Mouse (Mus musculus) midbrain, embryonic 14.5 days (tissue): ENCODE results near the gene Olfr1495. TPM values are rescaled to one million over a fixed set of nuclear protein-coding genes. Genes with fewer than 3 reads are reported as not detected.

Experiments used
- ATAC-seq: fragments of 200-750 bp; cut with Nextera tagmentation; 2 replicates; pipeline ENCODE4 v1.8.0; 2017; ENCODE audit warnings: moderate number of reproducible peaks, moderate library complexity; ENCODE audit not compliant: low FRiP score, low TSS enrichment
- DNase-seq: peaks from one replicate; pipeline ENCODE4 v3.0.0-alpha.2; 2015
- H3K27ac ChIP-seq: fragments of 300-500 bp; sonication (generic); replicated peaks from 2 replicates; pipeline ENCODE4 v1.5.1; 2014; ENCODE audit warnings: mild to moderate bottlenecking, low read depth, low read length, moderate library complexity
- H3K27me3 ChIP-seq: fragments of 300-500 bp; sonication (generic); 2 replicates; pipeline ENCODE4 v1.6.1; 2014; ENCODE audit warnings: low read length, control low read depth, mixed read lengths; ENCODE audit not compliant: control insufficient read depth, insufficient read depth
- H3K36me3 ChIP-seq: fragments of 300-500 bp; sonication (generic); 2 replicates; pipeline ENCODE4 v1.6.1; 2014; ENCODE audit warnings: low read length, control low read depth; ENCODE audit not compliant: control insufficient read depth, insufficient read depth
- H3K4me1 ChIP-seq: fragments of 300-500 bp; sonication (generic); 2 replicates; pipeline ENCODE4 v1.6.1; 2014; ENCODE audit warnings: mild to moderate bottlenecking, antibody characterized with exemption, low read length, control low read depth; ENCODE audit not compliant: control insufficient read depth, insufficient read depth
- H3K4me2 ChIP-seq: fragments of 300-500 bp; sonication (generic); 2 replicates; pipeline ENCODE4 v1.6.1; 2014; ENCODE audit warnings: mild to moderate bottlenecking, low read length, moderate library complexity
- H3K4me3 ChIP-seq: fragments of 300-500 bp; sonication (generic); replicated peaks from 2 replicates; pipeline ENCODE4 v1.5.1; 2014; ENCODE audit warnings: low read depth, low read length
- H3K9ac ChIP-seq: fragments of 300-500 bp; sonication (generic); replicated peaks from 2 replicates; pipeline ENCODE4 v1.6.1; 2014; ENCODE audit warnings: mild to moderate bottlenecking, low read length, moderate library complexity
- H3K9me3 ChIP-seq: fragments of 300-500 bp; sonication (generic); 2 replicates; pipeline ENCODE4 v1.6.1; 2016; ENCODE audit warnings: low read length, control low read depth, mixed read lengths; ENCODE audit not compliant: control insufficient read depth
- WGBS: fragments of 180-500 bp; shearing (Covaris S2); extraction: QIAGEN DNeasy Blood & Tissue Kit; methylation state at CpG from one replicate; pipeline ENCODE4 v1.1.7; 2014; 5-methylcytosine and 5-hydroxymethylcytosine counted together
- polyA plus RNA-seq: library from polyadenylated mRNA; unstranded; fragments of >200 nt; fragmentation: Nextera tagmentation; extraction: Ambion mirVana; gene quantifications from 2 replicates; pipeline ENCODE4 v1.2.1, GENCODE M21; 2014

Gene Olfr1495
- polyA plus RNA-seq, 1 experiment from 2014 or later: not detected

GRCm38 (mm10) chr19:13818827-13819226, 54.4 kb downstream of the Olfr1495 start:
- DNase-seq: peak; percentile 62
- no peak for ATAC-seq
- H3K9ac ChIP-seq: no peak overlapping the region
- no peak overlapping the region for H3K27ac ChIP-seq
- no peaks in the 10 kb centered on the region for H3K9me3 ChIP-seq
- no peaks in the 10 kb centered on the region for H3K27me3 ChIP-seq
- WGBS: 40% methylated on average over 5 of the region's 5 CpGs
- H3K4me1 ChIP-seq: no peaks in the 10 kb centered on the region
- no peak overlapping the region for H3K4me3 ChIP-seq
- H3K36me3 ChIP-seq: no peaks in the 10 kb centered on the region
- no peak overlapping the region for H3K4me2 ChIP-seq

DNA sequence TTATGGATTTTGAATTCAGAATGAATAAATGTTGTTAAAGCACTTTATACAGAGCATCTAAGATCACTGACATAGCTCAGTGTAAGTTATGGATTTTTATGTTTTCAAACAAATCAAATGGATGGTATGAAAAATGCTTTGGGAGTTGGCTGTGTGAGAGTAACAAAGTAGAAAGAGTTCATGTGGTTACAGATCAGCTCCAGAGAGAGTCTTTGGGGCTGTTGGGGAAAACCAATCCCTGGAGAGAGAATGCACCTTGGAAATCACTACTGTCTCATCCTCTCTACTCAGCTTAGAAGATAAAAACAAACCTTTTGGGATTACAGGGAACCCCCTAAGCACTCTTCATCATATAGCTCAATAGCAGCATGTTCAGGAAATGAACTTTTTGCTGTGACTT, 54.9 kb downstream of the Olfr1495 start, which contains the start of gene Olfr1499:
Olfr1499 (minus strand) TSS at position 101 of the 400 bp plus-strand sequence.
- ATAC-seq (no peak), DNase-seq (no peak)
- Histone ChIP-seq H3K9me3 (no peaks in the 10 kb centered on the region), H3K27ac (no peak within 1 kb of the TSS), H3K4me1 (no peaks in the 10 kb centered on the region), H3K4me2 (no peak within 1 kb of the TSS), H3K27me3 (no peaks in the 10 kb centered on the region), H3K9ac (no peak within 1 kb of the TSS), H3K36me3 (no peaks in the 10 kb centered on the region), H3K4me3 (no peak within 1 kb of the TSS)

Other genes with a start within 250 kb of the Olfr1495 start
- not detected in 2 replicates for gene Olfr1480, start 236.7 kb upstream of the Olfr1495 start, polyA plus RNA-seq
- gene Olfr1484, start 181.1 kb upstream of the Olfr1495 start, polyA plus RNA-seq: not detected in 2 replicates
- not detected in 2 replicates for gene Olfr1487, start 147.2 kb upstream of the Olfr1495 start, polyA plus RNA-seq
- not detected in 2 replicates for gene Olfr1489, start 133.0 kb upstream of the Olfr1495 start, polyA plus RNA-seq
- gene Olfr1490, start 113.5 kb upstream of the Olfr1495 start, polyA plus RNA-seq: not detected in 2 replicates
- gene Olfr1491, start 67.3 kb upstream of the Olfr1495 start, polyA plus RNA-seq: not detected in 2 replicates
- not detected in 2 replicates for gene Olfr1493-ps1, start 41.3 kb upstream of the Olfr1495 start, polyA plus RNA-seq
- not detected in 2 replicates for gene Olfr1494, start 24.9 kb upstream of the Olfr1495 start, polyA plus RNA-seq
- gene Olfr1496, start 13.3 kb downstream of the Olfr1495 start, polyA plus RNA-seq: not detected in 2 replicates
- gene Olfr1497, start 33.6 kb downstream of the Olfr1495 start, polyA plus RNA-seq: not detected in 2 replicates
- gene Olfr1499, start 54.8 kb downstream of the Olfr1495 start, polyA plus RNA-seq: not detected in 2 replicates
- not detected in 2 replicates for gene Olfr1500, start 65.9 kb downstream of the Olfr1495 start, polyA plus RNA-seq
- not detected in 2 replicates for gene Olfr1501, start 86.1 kb downstream of the Olfr1495 start, polyA plus RNA-seq
- gene Olfr1502, start 97.2 kb downstream of the Olfr1495 start, polyA plus RNA-seq: not detected in 2 replicates
- gene Olfr1504, start 133.3 kb downstream of the Olfr1495 start, polyA plus RNA-seq: not detected in 2 replicates
- not detected in 2 replicates for gene Olfr1505, start 148.9 kb downstream of the Olfr1495 start, polyA plus RNA-seq